Mouse (Mus musculus) cortical plate, adult 2 months (tissue): ENCODE measurements around the gene Rwdd3.

Source experiments
- CTCF ChIP-seq: fragments of 200-500 bp; IDR thresholded peaks from 2 replicates; pipeline ENCODE4 v1.5.1; 2011; ENCODE audit warnings: mild to moderate bottlenecking, control low read depth, low read length; ENCODE audit not compliant: insufficient read depth; ENCODE audit errors: extremely low read depth
- POLR2A ChIP-seq: fragments of 200-500 bp; IDR thresholded peaks from 2 replicates; pipeline ENCODE4 v1.6.1; 2011; ENCODE audit warnings: mild to moderate bottlenecking, low read length, control low read depth; ENCODE audit not compliant: insufficient read depth; ENCODE audit errors: extremely low read depth

DNA sequence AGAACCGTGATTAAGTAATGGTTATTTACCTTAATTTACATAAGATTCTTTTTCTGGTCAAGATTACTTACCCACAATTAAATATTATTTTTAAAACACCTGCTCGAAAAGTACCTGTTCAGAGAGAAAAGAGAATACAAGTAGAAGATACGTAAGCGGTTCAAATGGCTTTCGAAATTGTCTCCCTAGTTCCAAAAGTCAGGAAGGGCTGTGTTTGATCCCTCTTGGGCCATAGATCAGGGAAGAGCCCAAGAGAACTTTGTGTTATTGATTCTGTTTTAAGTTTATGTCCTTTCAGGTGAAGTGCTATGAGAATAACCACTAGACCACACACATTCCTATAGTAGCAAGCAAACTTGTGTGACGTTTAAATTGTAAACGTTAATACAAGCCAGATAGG is 16.0 kb upstream of the Rwdd3 start:
- no peak for TF ChIP-seq POLR2A
- TF ChIP-seq CTCF = no peak
